Mouse (Mus musculus): ENCODE measurements around the gene Zscan2.

- TF ChIP-seq POLR2A (IDR thresholded peaks at IDR 0.05; ENCODE audit: low read depth, low read length) (no peak), CTCF (IDR thresholded peaks at IDR 0.05; ENCODE audit: extremely low read depth, insufficient read depth, insufficient read length, insufficient replicate concordance) (no peak)
Measured at GRCm38 (mm10) chr7:80850520-80850919, 10.2 kb upstream of the Zscan2 start.

Data from spleen, adult 2 months (tissue).